Mouse (Mus musculus): Measurements from ENCODE around the gene Gm3047.
"Not testable (repeated sequence)": the region's sequence is repeated elsewhere in the genome, so short reads cannot be mapped to it uniquely, and the experiment has no call there.

The Gm3047 gene

DNA sequence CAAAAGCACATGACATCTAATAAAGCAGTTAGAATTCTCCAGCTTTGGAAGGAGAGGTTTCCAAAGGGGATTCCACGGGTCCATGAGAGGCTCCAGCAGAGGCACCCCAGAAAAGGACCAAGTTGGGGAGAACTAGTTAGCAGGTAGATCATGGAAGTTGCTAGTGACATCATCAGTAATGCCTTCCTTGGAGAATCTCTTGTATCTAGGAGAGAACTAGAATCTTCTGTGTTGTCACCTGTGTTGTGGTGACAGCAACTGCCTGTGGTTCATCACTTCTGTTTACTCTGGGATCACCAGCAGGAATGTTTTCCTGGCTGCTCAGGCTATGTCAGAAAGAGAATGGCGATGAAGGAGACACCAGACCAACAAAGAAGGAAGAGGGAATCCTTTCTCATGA is at the start of gene Gm3047:
Gene Gm3047, plus strand, starts transcription at position 301 of the 400 bp plus-strand sequence.
- not testable (repeated sequence) for DNase-seq
